Mouse (Mus musculus) megakaryocyte, embryonic 14.5 days (primary cell): ENCODE data around the gene Zfr2. TPM values are rescaled to one million over a fixed set of nuclear protein-coding genes. Genes with fewer than 3 reads are reported as not detected.

ENCODE experiments used
- H3K27me3 ChIP-seq: replicated peaks from 2 replicates; pipeline ENCODE3; 2012; ENCODE audit warnings: inconsistent platforms
- H3K36me3 ChIP-seq: replicated peaks from 2 replicates; pipeline ENCODE3; 2012; ENCODE audit warnings: low read length, inconsistent platforms, mixed read lengths
- H3K4me1 ChIP-seq: 2 replicates; pipeline ENCODE4 v1.6.1; 2012; ENCODE audit warnings: inconsistent platforms
- H3K4me3 ChIP-seq: replicated peaks from 2 replicates; pipeline ENCODE3; 2012; ENCODE audit warnings: moderate library complexity, mild to moderate bottlenecking, inconsistent platforms
- H3K9me3 ChIP-seq: 2 replicates; pipeline ENCODE4 v1.6.1; 2012; ENCODE audit warnings: inconsistent platforms
- FLI1 ChIP-seq: IDR thresholded peaks from 2 replicates; pipeline ENCODE4 v1.6.1; 2012; ENCODE audit warnings: low read length, inconsistent platforms, mixed read lengths
- GATA1 ChIP-seq: IDR thresholded peaks from 3 replicates; pipeline ENCODE4 v1.6.1; 2012; ENCODE audit warnings: mixed read lengths, low read length, inconsistent platforms, borderline replicate concordance
- polyA plus RNA-seq: library from polyadenylated mRNA; stranded (reverse); fragments of >175 nt; gene quantifications from 2 replicates; pipeline ENCODE4 v1.2.3, GENCODE M21; 2012; ENCODE audit warnings: low replicate concordance; ENCODE audit not compliant: insufficient read depth

Zfr2 gene
- polyA plus RNA-seq, 1 experiment, result 1.4 TPM

GRCm38 (mm10) chr10:81192968-81193501 is 39.9 kb upstream of the Zfr2 start:
- Histone ChIP-seq H3K27me3 (peaks cover 39% of the 10 kb centered on the region), H3K36me3 (peaks cover 33% of the 10 kb centered on the region), H3K9me3 (peaks cover 5% of the 10 kb centered on the region), H3K4me3 (peak overlapping the region; percentile 98), H3K4me1 (peaks cover 57% of the 10 kb centered on the region)
- TF ChIP-seq GATA1, result no peak
- no peak for TF ChIP-seq FLI1

- H3K36me3 ChIP-seq, result peaks cover 23% of the 10 kb centered on the region
- TF ChIP-seq GATA1, result no peak
- TF ChIP-seq FLI1, result no peak
- H3K27me3 ChIP-seq, result peaks cover 45% of the 10 kb centered on the region
- H3K4me1 ChIP-seq, result peaks cover 57% of the 10 kb centered on the region
- H3K4me3 ChIP-seq, result peak overlapping the region; percentile 76
- H3K9me3 ChIP-seq, result no peaks in the 10 kb centered on the region
Observed at GRCm38 (mm10) chr10:81193991-81194774, 38.8 kb upstream of the Zfr2 start.

GRCm38 (mm10) chr10:81195300-81195699 is 37.7 kb upstream of the Zfr2 start:
- Histone ChIP-seq H3K36me3 (peaks cover 14% of the 10 kb centered on the region), H3K27me3 (peaks cover 56% of the 10 kb centered on the region), H3K4me1 (peaks cover 57% of the 10 kb centered on the region), H3K4me3 (no peak overlapping the region), H3K9me3 (no peaks in the 10 kb centered on the region)
- TF ChIP-seq FLI1 (no peak), GATA1 (no peak)

- TF ChIP-seq GATA1 (no peak), FLI1 (no peak)
- H3K36me3 ChIP-seq, result peaks cover 1% of the 10 kb centered on the region
- no peaks in the 10 kb centered on the region for H3K9me3 ChIP-seq
- peaks cover 53% of the 10 kb centered on the region for H3K4me1 ChIP-seq
- no peak overlapping the region for H3K4me3 ChIP-seq
- H3K27me3 ChIP-seq, result peaks cover 67% of the 10 kb centered on the region
Observed at GRCm38 (mm10) chr10:81196470-81197065, 36.4 kb upstream of the Zfr2 start.

GRCm38 (mm10) chr10:81197305-81197704 is 35.6 kb upstream of the Zfr2 start:
- H3K27me3 ChIP-seq, result peaks cover 68% of the 10 kb centered on the region
- TF ChIP-seq FLI1 (no peak), GATA1 (no peak)
- no peaks in the 10 kb centered on the region for H3K9me3 ChIP-seq
- peaks cover 53% of the 10 kb centered on the region for H3K4me1 ChIP-seq
- no peak overlapping the region for H3K4me3 ChIP-seq
- H3K36me3 ChIP-seq, result no peaks in the 10 kb centered on the region

GRCm38 (mm10) chr10:81198230-81198629 is 34.7 kb upstream of the Zfr2 start:
- no peaks in the 10 kb centered on the region for H3K9me3 ChIP-seq
- peaks cover 50% of the 10 kb centered on the region for H3K4me1 ChIP-seq
- no peak overlapping the region for H3K4me3 ChIP-seq
- H3K27me3 ChIP-seq, result peaks cover 68% of the 10 kb centered on the region
- H3K36me3 ChIP-seq, result no peaks in the 10 kb centered on the region
- TF ChIP-seq FLI1 (no peak), GATA1 (no peak)

GRCm38 (mm10) chr10:81198990-81199389 is 34.0 kb upstream of the Zfr2 start:
- H3K4me1 ChIP-seq, result peaks cover 52% of the 10 kb centered on the region
- H3K9me3 ChIP-seq, result no peaks in the 10 kb centered on the region
- H3K36me3 ChIP-seq, result no peaks in the 10 kb centered on the region
- H3K4me3 ChIP-seq, result no peak overlapping the region
- TF ChIP-seq FLI1 (no peak), GATA1 (no peak)
- peaks cover 69% of the 10 kb centered on the region for H3K27me3 ChIP-seq

GRCm38 (mm10) chr10:81200141-81200540 is 32.8 kb upstream of the Zfr2 start:
- no peaks in the 10 kb centered on the region for H3K36me3 ChIP-seq
- no peak for TF ChIP-seq GATA1
- no peak for TF ChIP-seq FLI1
- H3K9me3 ChIP-seq, result no peaks in the 10 kb centered on the region
- H3K4me1 ChIP-seq, result peaks cover 45% of the 10 kb centered on the region
- H3K4me3 ChIP-seq, result no peak overlapping the region
- H3K27me3 ChIP-seq, result peaks cover 68% of the 10 kb centered on the region

- no peak for TF ChIP-seq GATA1
- no peak for TF ChIP-seq FLI1
- Histone ChIP-seq H3K27me3 (peaks cover 68% of the 10 kb centered on the region), H3K9me3 (no peaks in the 10 kb centered on the region), H3K4me1 (peaks cover 40% of the 10 kb centered on the region), H3K4me3 (peak overlapping the region; percentile 30), H3K36me3 (no peaks in the 10 kb centered on the region)
Observed at GRCm38 (mm10) chr10:81200605-81201287, 32.2 kb upstream of the Zfr2 start.
